Mouse (Mus musculus) left cerebral cortex, postnatal 25 days (tissue): ENCODE measurements at regions not wholly inside any gene's neighbourhood (a gene's known extent, or its start where the extent isn't known, plus 50 kb on each side); places are given as distances from the start of the nearest gene placed in this dataset.

Experiments used
- DNase-seq, 2 experiments: peaks; one replicate each; pipeline ENCODE4 v3.0.0; 2022; ENCODE audit warnings: low spot score in 2 of 2, mixed read lengths in 1 of 2
- intact Hi-C: fragments of 180-260 bp; cut with DNase I; formaldehyde crosslinking; loops from one replicate; pipeline ENCODE4 v1.15.1; 2025

GRCm38 (mm10) chr10:47365016-47365538 lies 1787.4 kb downstream of the Hace1 start:
- peak in 1 of 2 experiments; percentile 2 for DNase-seq
- intact Hi-C loops = no loop called here

DNA sequence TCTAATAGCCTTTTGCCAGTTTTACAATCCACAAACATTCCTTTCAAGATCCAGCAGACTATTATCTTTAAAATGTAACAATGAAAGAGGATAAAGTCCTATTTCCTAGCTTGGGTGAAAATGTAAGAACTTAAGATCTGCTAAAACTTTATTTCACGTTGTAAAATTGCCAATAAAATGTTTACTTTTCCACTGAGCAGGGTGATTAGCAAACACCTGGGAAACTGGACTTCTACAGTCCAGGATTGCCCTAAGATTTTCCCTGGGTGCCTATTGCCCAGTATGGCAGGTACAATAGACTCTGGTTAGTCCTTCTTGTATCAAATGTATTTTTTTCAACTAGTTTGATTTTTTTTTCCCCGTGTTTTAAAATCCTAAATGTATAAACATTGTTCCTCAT lies 1789.2 kb downstream of the Hace1 start:
- intact Hi-C loops = no loop called here
- DNase-seq = no peak

DNA sequence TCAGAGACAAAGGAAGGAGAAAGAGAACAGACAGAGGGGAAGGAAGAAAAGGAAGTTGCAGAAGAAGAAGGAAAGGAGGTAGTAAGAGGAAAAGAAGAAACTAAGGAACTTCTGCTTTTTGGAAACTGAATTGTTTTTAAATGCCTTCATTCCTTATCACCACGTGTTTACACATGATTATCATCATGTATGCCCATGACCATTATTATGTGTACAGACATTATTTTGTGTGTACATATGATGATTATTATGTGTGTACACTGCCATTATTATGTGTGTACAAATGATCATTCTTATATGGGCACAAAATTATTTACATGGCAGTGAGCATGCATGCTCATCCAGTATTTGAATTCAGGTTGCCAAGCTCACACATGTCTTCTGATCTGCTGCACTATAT lies 1825.9 kb downstream of the Hace1 start:
- DNase-seq = no peak
- intact Hi-C loops = no loop called here

DNA sequence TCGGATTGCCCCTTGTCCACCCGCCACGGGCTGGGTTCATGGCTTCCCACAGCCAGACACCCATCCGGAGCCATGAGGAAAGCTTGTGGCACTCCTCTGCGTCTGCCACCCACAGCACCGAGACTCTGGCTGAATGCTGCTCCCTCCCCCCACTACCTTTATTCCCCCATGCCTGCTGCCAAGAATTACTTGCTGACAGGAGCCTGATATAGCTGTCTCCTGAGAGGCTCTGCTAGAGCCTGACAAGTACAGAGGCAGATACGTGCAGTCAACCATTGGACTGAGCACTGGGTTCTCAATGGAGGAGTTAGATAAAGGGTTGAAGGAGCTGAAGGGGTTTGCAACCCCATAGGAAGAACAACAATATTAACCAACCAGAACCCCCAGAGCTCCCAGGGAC lies 1848.9 kb downstream of the Hace1 start:
- intact Hi-C loops = no loop called here
- DNase-seq = no peak
